Mouse (Mus musculus): Measurements from ENCODE around the gene Htr3a. TPM values are rescaled to one million over a fixed set of nuclear protein-coding genes. Genes with fewer than 3 reads are reported as not detected.

Htr3a gene
- total RNA-seq (2021) = 1 to 10 TPM; 3.7 to 5.8 TPM
- long read RNA-seq, experiment 1, transcript Htr3a-202 (9 exons, 1,987 nt) = major isoform, 6 of 7 reads
- long read RNA-seq, experiment 1, partial matches to known transcripts = 0 of 7 reads
- long read RNA-seq, experiment 1, other reads (novel, unspliced or antisense) = 1 of 7 reads
- long read RNA-seq, experiment 2, transcript Htr3a-202 (9 exons, 1,987 nt) = major isoform, 7 of 10 reads
- long read RNA-seq, experiment 2, partial matches to known transcripts = 2 of 10 reads
- long read RNA-seq, experiment 2, other reads (novel, unspliced or antisense) = 1 of 10 reads

- DNase-seq = peak; percentile 74
Observed at GRCm38 (mm10) chr9:48910885-48911537, at the start of gene Htr3a. Gene Htr3a (minus strand): TSS chr9:48911099.

- no peak for DNase-seq
Observed at GRCm38 (mm10) chr9:48947565-48947964, 36.7 kb upstream of the Htr3a start.

- DNase-seq = no peak
Observed at GRCm38 (mm10) chr9:48942349-48942748, 31.4 kb upstream of the Htr3a start.

- no peak for DNase-seq
Observed at GRCm38 (mm10) chr9:48929436-48929835, 18.5 kb upstream of the Htr3a start.

GRCm38 (mm10) chr9:48928781-48929180 is 17.9 kb upstream of the Htr3a start:
- no peak for DNase-seq

- DNase-seq = peak; percentile 13
Observed at GRCm38 (mm10) chr9:48916011-48916788, 5.3 kb upstream of the Htr3a start.

GRCm38 (mm10) chr9:48904421-48904820 is 6.5 kb downstream of the Htr3a start:
- no peak for DNase-seq

GRCm38 (mm10) chr9:48903766-48904165 is 7.1 kb downstream of the Htr3a start:
- DNase-seq = peak; percentile 40

GRCm38 (mm10) chr9:48898551-48898950 is 12.3 kb downstream of the Htr3a start:
- DNase-seq = peak; percentile 71

GRCm38 (mm10) chr9:48895819-48896536 is 14.9 kb downstream of the Htr3a start:
- no peak for DNase-seq

GRCm38 (mm10) chr9:48894755-48895154 is 16.1 kb downstream of the Htr3a start:
- DNase-seq = no peak

GRCm38 (mm10) chr9:48893986-48894385 is 16.9 kb downstream of the Htr3a start:
- peak; percentile 81 for DNase-seq

GRCm38 (mm10) chr9:48889093-48889492 is 21.8 kb downstream of the Htr3a start:
- no peak for DNase-seq

- DNase-seq = no peak
Observed at GRCm38 (mm10) chr9:48872896-48873295, 38.0 kb downstream of the Htr3a start.

- DNase-seq = no peak
Observed at GRCm38 (mm10) chr9:48866523-48867121, 44.3 kb downstream of the Htr3a start.

- DNase-seq = no peak
Observed at GRCm38 (mm10) chr9:48865235-48865634, 45.7 kb downstream of the Htr3a start.

GRCm38 (mm10) chr9:48861481-48861880 is 49.4 kb downstream of the Htr3a start:
- no peak for DNase-seq

GRCm38 (mm10) chr9:48860526-48860845 is 50.4 kb downstream of the Htr3a start:
- DNase-seq = peak; percentile 81

- no peak for DNase-seq
Observed at GRCm38 (mm10) chr9:48859828-48860525, 50.9 kb downstream of the Htr3a start.

- DNase-seq = peak; percentile 68
Observed at GRCm38 (mm10) chr9:48857944-48858343, 53.0 kb downstream of the Htr3a start.

- no peak for DNase-seq
Observed at GRCm38 (mm10) chr9:48856240-48856639, 54.7 kb downstream of the Htr3a start.
